Mouse (Mus musculus): Measurements from ENCODE around the gene Eif5a.

DNA sequence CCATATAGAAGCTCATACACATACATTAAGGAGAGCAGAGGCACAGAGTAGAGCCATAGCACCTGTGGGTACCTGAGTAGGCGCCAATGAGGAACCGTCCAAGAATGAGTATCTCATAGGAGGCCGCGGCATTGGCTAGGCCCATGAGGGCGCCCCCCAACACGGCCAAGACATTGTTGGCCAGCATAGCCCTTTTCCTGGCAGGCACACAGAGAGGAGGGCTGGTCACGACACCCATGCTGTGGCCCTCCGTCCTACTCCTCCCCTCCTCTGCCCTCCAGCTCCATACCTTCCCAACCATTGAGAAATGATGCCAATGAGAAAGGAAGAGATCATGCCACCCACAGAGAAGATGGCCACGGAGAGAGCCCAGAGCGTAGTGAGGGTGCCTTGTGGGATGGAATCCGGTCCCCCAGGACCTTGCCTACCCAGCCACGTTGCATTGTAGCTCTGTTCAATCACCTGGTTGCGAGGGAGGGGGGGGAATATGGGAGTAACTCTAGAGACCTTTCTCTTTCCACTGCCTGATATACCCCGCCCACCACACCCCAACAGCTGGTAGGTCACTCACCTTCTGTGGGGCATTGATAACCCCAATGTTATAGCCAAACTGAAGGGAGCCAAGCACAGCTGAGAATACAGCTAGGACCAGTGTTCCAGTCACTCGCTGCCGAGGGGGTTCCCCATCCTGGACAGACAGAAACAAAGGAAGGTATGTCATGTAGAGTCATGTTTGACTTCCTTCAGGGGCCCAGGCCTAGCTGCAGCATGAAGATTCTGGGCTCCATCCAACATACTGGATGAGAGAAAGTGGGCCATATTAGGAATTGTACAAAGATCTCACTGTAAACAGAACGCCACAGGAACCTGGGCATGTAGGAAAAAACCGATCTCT, 24.5 kb upstream of the Eif5a start:
- TF ChIP-seq GATA1 (IDR thresholded peaks at IDR 0.05; ENCODE audit: borderline replicate concordance, low read length) (no peak), FLI1 (IDR thresholded peaks at IDR 0.05; ENCODE audit: low read length) (no peak)

Measured in megakaryocyte, embryonic 14.5 days (primary cell).